Mouse (Mus musculus) gastrocnemius, adult 8-10 months (tissue): Measurements from ENCODE around the gene 4930426L09Rik. TPM values are rescaled to one million over a fixed set of nuclear protein-coding genes. Genes with fewer than 3 reads are reported as not detected.

Experiments used
- DNase-seq, 2 experiments: peaks; one replicate each; pipeline ENCODE4 v3.0.0; 2022; ENCODE audit warnings: low spot score in 2 of 2
- total RNA-seq, 4 experiments: library from RNA; stranded (reverse); gene quantifications; 2 replicates each; pipeline ENCODE4 v1.2.4; 2022

Gene 4930426L09Rik
- not detected for total RNA-seq

- DNase-seq = peak; percentile 77 to 85
Measured at GRCm38 (mm10) chr2:18998054-18998478, at the start of gene 4930426L09Rik, which contains the start of gene Pip4k2a. 4930426L09Rik (plus strand) TSS chr2:18998343. Pip4k2a (minus strand) TSS chr2:18998126.

- DNase-seq = no peak
Measured at GRCm38 (mm10) chr2:18948741-18949140, 49.4 kb upstream of the 4930426L09Rik start.

- DNase-seq = no peak
Measured at GRCm38 (mm10) chr2:18950758-18951157, 47.4 kb upstream of the 4930426L09Rik start.

GRCm38 (mm10) chr2:18952102-18952673 is 46.0 kb upstream of the 4930426L09Rik start:
- no peak for DNase-seq

- DNase-seq = no peak
Measured at GRCm38 (mm10) chr2:18954422-18954821, 43.7 kb upstream of the 4930426L09Rik start.

GRCm38 (mm10) chr2:18955022-18955421 is 43.1 kb upstream of the 4930426L09Rik start:
- DNase-seq = no peak

DNA sequence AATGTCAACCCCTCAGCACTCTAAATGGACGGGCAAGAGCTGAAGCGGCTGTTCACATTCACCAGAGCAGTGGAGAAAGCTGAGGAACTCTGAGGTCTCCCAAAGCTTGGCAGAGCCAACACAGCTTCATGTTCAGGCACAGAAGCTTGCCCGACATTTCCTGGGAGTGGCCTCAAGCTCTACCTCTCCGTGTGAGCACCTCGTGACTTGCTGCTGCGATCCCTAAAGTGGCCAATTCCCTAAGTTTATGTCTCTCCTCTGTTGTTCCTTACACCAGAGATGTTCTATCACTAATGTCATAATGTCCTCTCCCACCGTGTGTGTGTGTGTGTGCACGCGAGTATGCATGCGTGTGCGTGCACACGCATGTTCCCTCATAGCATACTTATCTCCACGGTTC is 42.5 kb upstream of the 4930426L09Rik start:
- DNase-seq = no peak

- no peak for DNase-seq
Measured at GRCm38 (mm10) chr2:18956424-18956823, 41.7 kb upstream of the 4930426L09Rik start.

DNA sequence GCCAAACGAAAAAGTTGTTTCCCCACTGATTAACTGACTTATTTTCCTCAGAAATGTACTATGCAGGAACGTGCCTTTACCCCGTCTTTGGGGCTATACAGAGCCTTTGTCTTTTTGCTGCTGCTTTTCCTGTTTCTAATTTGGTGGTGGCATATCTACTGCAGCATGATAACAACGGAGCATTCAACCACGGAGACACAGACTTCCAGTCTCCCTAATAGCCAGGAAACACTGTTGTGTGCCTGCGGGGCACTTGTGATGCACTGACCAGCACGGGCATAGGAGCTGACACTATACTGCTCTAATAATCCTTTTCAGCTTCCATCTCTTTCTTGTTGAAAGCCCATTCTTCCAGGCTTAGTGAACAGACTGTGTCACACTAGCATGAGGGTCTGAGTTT is 41.2 kb upstream of the 4930426L09Rik start:
- DNase-seq = no peak

- no peak for DNase-seq
Measured at GRCm38 (mm10) chr2:18957459-18957858, 40.7 kb upstream of the 4930426L09Rik start.

DNA sequence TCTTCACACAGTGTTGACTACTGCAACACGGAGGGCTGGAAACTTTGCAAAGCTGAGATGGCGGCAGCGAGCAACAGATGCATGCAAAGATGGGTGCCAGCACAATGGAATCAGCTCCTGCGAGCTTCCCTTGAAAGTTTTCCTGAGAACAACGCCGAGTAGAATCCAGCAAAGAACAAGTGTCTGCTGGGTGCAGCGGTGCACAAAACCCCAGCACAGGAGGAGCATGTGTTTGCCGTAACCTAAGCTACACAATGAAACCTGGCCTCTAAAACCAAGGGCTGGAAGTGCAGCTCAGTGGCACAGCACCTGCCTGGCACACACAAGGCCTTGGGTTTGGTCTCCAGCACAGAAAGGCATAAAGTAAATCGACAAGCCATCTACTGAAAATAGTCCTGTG is 40.1 kb upstream of the 4930426L09Rik start:
- DNase-seq = no peak

DNA sequence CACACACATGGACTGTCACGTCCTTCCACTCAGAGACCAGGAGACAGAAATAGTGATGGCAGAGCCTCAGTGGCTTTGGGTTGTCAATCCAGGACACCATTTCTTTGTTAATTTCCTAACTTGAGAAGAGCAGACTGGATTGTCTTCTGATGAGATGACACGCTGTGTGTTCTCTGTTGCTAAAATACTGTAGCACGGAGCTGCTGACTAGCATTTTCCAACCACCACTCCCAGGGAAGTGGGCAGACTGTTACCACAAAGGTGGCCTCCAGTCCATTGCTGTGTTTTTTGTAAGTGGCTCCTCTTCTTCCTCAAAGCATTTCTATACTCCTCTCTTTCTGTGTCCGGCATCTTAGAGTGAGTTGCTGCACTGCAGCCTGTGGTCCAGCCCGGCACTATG is 39.6 kb upstream of the 4930426L09Rik start:
- no peak for DNase-seq

- no peak for DNase-seq
Measured at GRCm38 (mm10) chr2:18959008-18959407, 39.1 kb upstream of the 4930426L09Rik start.

DNA sequence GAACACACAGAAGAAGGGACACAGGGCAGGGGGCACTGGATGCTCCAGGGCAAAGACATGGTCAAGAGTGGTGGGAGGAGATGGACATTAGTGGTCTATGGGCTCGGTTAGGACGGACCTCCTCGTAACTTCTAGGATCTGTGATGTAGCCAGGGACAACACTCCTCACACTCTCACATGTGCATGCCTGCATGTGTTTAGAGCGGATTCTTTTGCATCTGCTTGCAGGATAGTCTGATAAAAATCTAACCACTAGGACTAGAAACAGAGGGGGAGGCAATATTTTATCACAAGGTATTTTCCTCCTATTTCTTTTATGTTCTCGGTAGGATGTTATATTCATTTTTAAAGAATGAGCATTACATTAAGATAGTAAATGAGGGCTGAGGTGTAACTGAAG is 38.6 kb upstream of the 4930426L09Rik start:
- no peak for DNase-seq

DNA sequence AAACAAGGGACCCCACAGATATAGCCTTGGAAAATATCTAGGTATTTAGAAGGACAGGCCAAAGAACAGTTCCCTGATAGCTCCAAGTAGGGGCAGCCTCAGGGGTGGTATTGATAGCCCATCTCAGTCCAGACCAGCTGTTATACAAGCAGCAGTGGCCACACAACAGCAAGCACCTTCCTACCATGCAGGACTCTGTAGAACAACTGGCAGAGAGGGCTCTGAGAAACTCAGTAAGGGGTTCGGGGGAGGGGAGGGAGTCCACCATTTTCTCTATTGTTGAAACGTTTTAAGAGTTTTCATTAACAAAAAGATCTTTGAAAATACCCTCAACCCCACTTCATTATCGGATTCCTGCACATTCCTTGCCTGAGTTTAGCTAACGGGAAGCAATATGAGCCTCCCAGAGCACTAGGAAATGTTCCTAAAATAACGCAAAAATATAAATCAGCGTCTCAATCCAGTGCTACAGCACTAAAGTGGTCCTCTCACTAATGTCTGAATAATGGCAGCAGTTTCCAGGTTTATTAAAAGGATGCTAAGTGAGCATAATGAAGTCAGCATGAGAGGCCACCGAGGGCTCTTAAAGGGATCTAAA is 37.7 kb upstream of the 4930426L09Rik start:
- no peak for DNase-seq

- DNase-seq = no peak
Measured at GRCm38 (mm10) chr2:18962502-18962901, 35.6 kb upstream of the 4930426L09Rik start.

GRCm38 (mm10) chr2:18963286-18964040 is 34.7 kb upstream of the 4930426L09Rik start:
- no peak for DNase-seq

DNA sequence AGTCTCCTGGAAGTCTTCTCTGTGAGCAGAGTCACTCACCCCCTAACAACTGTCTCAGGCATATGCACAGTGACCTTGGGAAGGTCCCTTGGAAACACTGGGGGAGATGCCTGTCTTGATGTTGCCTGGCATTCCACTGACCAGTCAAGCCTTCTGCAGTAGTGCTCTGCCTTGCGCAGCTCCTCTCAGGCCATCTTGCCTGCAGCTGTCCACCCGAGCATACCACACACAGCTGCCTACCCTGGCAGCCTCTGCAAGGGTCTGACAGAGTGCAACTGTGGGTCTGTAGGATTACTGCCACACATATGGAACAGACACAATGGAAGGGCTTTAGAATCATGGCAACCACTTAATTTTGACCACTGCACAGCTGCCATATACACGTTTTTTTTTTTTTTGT is 33.0 kb upstream of the 4930426L09Rik start:
- no peak for DNase-seq

DNA sequence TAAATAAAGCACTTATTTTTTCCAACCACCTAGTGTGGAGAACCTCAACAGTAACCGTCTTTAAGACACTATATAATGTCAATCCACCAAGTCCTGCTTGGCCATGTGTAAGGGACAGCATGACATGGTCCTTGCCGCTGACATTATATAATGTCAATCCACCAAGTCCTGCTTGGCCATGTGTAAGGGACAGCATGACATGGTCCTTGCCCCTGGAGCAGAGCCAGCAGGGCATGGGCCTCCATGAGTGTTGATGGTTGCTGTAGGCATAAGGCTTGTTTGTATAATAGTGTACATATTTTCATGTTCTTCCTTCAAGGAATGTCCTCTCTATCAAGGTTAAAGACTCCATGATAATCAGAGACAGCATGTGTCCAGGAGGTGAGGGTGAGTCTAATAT is 32.2 kb upstream of the 4930426L09Rik start:
- no peak for DNase-seq

- DNase-seq = no peak
Measured at GRCm38 (mm10) chr2:18966566-18966965, 31.6 kb upstream of the 4930426L09Rik start.

GRCm38 (mm10) chr2:18967451-18968063 is 30.6 kb upstream of the 4930426L09Rik start:
- DNase-seq = no peak

GRCm38 (mm10) chr2:18969066-18969681 is 29.0 kb upstream of the 4930426L09Rik start:
- no peak for DNase-seq
